Mouse (Mus musculus) lung, postnatal 25 days (tissue): ENCODE results near the gene Acsm1.

ENCODE experiments used
- DNase-seq: peaks from one replicate; pipeline ENCODE4 v3.0.0; 2022; ENCODE audit warnings: low spot score

Gene Acsm1

GRCm38 (mm10) chr7:119670925-119671324 lies 64.1 kb downstream of the Acsm1 start:
- DNase-seq: no peak

GRCm38 (mm10) chr7:119673465-119673864 lies 66.6 kb downstream of the Acsm1 start:
- peak; percentile 16 for DNase-seq

- no peak for DNase-seq
These were observed 73.3 kb downstream of the Acsm1 start for GRCm38 (mm10) chr7:119680107-119680506.

- DNase-seq: no peak
These were observed 75.9 kb downstream of the Acsm1 start for GRCm38 (mm10) chr7:119682699-119683098.

GRCm38 (mm10) chr7:119689726-119690125 lies 82.9 kb downstream of the Acsm1 start, which contains the start of gene Acsm4:
Gene Acsm4, plus strand, starts transcription at chr7:119690026.
- no peak for DNase-seq

GRCm38 (mm10) chr7:119692302-119692701 lies 85.5 kb downstream of the Acsm1 start:
- DNase-seq: no peak

GRCm38 (mm10) chr7:119694926-119695325 lies 88.1 kb downstream of the Acsm1 start:
- no peak for DNase-seq
